Mouse (Mus musculus) liver, postnatal 0 days (tissue): Measurements from ENCODE around the gene Cfap20. TPM values are rescaled to one million over a fixed set of nuclear protein-coding genes. Genes with fewer than 3 reads are reported as not detected.

Experiments used
- ATAC-seq: fragments of 200-750 bp; cut with Nextera tagmentation; 2 replicates; pipeline ENCODE4 v1.8.0; 2017; ENCODE audit warnings: mild to moderate bottlenecking, moderate library complexity
- DNase-seq: peaks from one replicate; pipeline ENCODE4 v3.0.0-alpha.2; 2016
- H3K27ac ChIP-seq: fragments of 300-500 bp; sonication (generic); 2 replicates; pipeline ENCODE4 v1.5.1; 2014; ENCODE audit warnings: antibody characterized with exemption, moderate library complexity, mild to moderate bottlenecking, low read depth
- H3K27me3 ChIP-seq: fragments of 300-500 bp; sonication (generic); 2 replicates; pipeline ENCODE4 v1.6.1; 2014; ENCODE audit warnings: low read length, control low read depth, mixed read lengths; ENCODE audit not compliant: insufficient read depth
- H3K36me3 ChIP-seq: fragments of 300-500 bp; sonication (generic); replicated peaks from 2 replicates; pipeline ENCODE4 v1.6.1; 2014; ENCODE audit warnings: mild to moderate bottlenecking, control low read depth, low read length, moderate library complexity, mixed read lengths; ENCODE audit not compliant: insufficient read depth
- H3K4me1 ChIP-seq: fragments of 300-500 bp; sonication (generic); 2 replicates; pipeline ENCODE4 v1.6.1; 2014; ENCODE audit warnings: antibody characterized with exemption, mild to moderate bottlenecking, control low read depth; ENCODE audit not compliant: insufficient read depth
- H3K4me2 ChIP-seq: fragments of 300-500 bp; sonication (generic); 2 replicates; pipeline ENCODE4 v1.6.1; 2014; ENCODE audit warnings: low read depth, mild to moderate bottlenecking, low read length, moderate library complexity, mixed read lengths
- H3K4me3 ChIP-seq: fragments of 300-500 bp; sonication (generic); 2 replicates; pipeline ENCODE4 v1.5.1; 2014; ENCODE audit warnings: low read depth, low read length
- H3K9ac ChIP-seq: fragments of 300-500 bp; sonication (generic); replicated peaks from 2 replicates; pipeline ENCODE4 v1.6.1; 2014; ENCODE audit warnings: mild to moderate bottlenecking, moderate library complexity
- H3K9me3 ChIP-seq: fragments of 300-500 bp; sonication (generic); 2 replicates; pipeline ENCODE4 v1.6.1; 2016; ENCODE audit warnings: mild to moderate bottlenecking, control low read depth, low read length, mixed read lengths
- CTCF ChIP-seq: sonication (generic); IDR thresholded peaks from 2 replicates; pipeline ENCODE4 v1.5.1; 2016; ENCODE audit warnings: antibody characterized with exemption, low read depth
- EP300 ChIP-seq: IDR thresholded peaks from 2 replicates; pipeline ENCODE4 v1.6.1; 2016; ENCODE audit warnings: antibody characterized with exemption, low read depth, mild to moderate bottlenecking
- WGBS: fragments of 180-500 bp; shearing (Covaris S2); extraction: QIAGEN DNeasy Blood & Tissue Kit; methylation state at CpG from one replicate; pipeline ENCODE4 v1.1.7; 2014; ENCODE audit not compliant: insufficient replicate concordance; 5-methylcytosine and 5-hydroxymethylcytosine counted together
- polyA plus RNA-seq: library from polyadenylated mRNA; unstranded; fragments of >200 nt; fragmentation: Nextera tagmentation; extraction: Ambion mirVana; gene quantifications from 2 replicates; pipeline ENCODE4 v1.2.1, GENCODE M21; 2015

Gene Cfap20
- polyA plus RNA-seq, 1 experiment from 2014 or later, result 33.1 TPM

- ATAC-seq (0 out of 2 replicates have a peak, but pooled peaks have one; percentile 23), DNase-seq (no peak)
- WGBS, result 26% methylated on average over 5 of the region's 5 CpGs
These were observed 42.1 kb downstream of the Cfap20 start for GRCm38 (mm10) chr8:95392604-95393003.

DNA sequence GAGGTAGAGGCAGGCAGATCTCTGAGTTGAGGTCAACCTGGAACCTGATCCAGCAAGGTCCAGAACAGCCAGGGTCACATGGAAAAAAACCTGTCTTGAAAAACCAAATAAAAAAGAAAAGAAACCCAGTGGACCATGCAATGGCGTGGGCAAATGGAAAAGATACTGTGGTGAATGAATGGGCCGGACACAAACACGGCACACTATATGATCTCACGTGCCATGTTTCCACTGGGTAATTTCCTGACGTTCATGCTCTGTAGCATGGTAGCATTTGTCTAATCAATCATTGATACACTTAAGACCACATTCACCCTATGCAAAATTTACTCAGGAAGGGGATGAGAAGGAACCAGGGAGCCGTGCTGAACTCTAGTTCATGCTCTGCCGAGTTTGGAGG is 43.6 kb downstream of the Cfap20 start:
- 0 out of 2 replicates have a peak, but pooled peaks cover 3% of the 10 kb centered on the region for H3K4me1 ChIP-seq
- H3K9ac ChIP-seq, result no peak overlapping the region
- H3K4me3 ChIP-seq, result no peak overlapping the region
- no peaks in the 10 kb centered on the region for H3K36me3 ChIP-seq
- H3K27ac ChIP-seq, result no peak overlapping the region
- H3K27me3 ChIP-seq, result no peaks in the 10 kb centered on the region
- no peak for TF ChIP-seq CTCF
- WGBS, result 54% methylated on average over 7 of the region's 7 CpGs
- H3K9me3 ChIP-seq, result no peaks in the 10 kb centered on the region
- H3K4me2 ChIP-seq, result no peak overlapping the region
- ATAC-seq, result no peak
- no peak for DNase-seq

More at GRCm38 (mm10) chr8:95392604-95393003, 42.1 kb downstream of the Cfap20 start:
- Histone ChIP-seq H3K27me3 (no peaks in the 10 kb centered on the region), H3K27ac (peak overlapping the region; percentile 34; the same call in 1 of the 2 replicates), H3K4me1 (peaks cover 3% of the 10 kb centered on the region; the same call in 1 of the 2 replicates), H3K9me3 (no peaks in the 10 kb centered on the region), H3K4me2 (no peak overlapping the region), H3K4me3 (no peak overlapping the region), H3K9ac (no peak overlapping the region), H3K36me3 (no peaks in the 10 kb centered on the region)
- TF ChIP-seq CTCF (no peak), EP300 (no peak)

GRCm38 (mm10) chr8:95390312-95390711 is 44.4 kb downstream of the Cfap20 start:
- Histone ChIP-seq H3K9ac (no peak overlapping the region), H3K4me2 (no peak overlapping the region), H3K4me3 (no peak overlapping the region), H3K9me3 (no peaks in the 10 kb centered on the region), H3K36me3 (no peaks in the 10 kb centered on the region), H3K27ac (no peak overlapping the region), H3K27me3 (no peaks in the 10 kb centered on the region), H3K4me1 (0 out of 2 replicates have a peak, but pooled peaks cover 3% of the 10 kb centered on the region)
- TF ChIP-seq EP300 (no peak), CTCF (no peak)
- no peak for DNase-seq
- WGBS, result 22% methylated on average over 4 of the region's 4 CpGs
- ATAC-seq, result no peak

GRCm38 (mm10) chr8:95387936-95388335 is 46.7 kb downstream of the Cfap20 start:
- Histone ChIP-seq H3K36me3 (no peaks in the 10 kb centered on the region), H3K4me1 (0 out of 2 replicates have a peak, but pooled peaks cover 3% of the 10 kb centered on the region), H3K27me3 (no peaks in the 10 kb centered on the region), H3K9me3 (no peaks in the 10 kb centered on the region), H3K27ac (no peak overlapping the region), H3K9ac (no peak overlapping the region), H3K4me2 (no peak overlapping the region), H3K4me3 (no peak overlapping the region)
- ATAC-seq (no peak), DNase-seq (no peak)
- TF ChIP-seq EP300 (no peak), CTCF (no peak)
- WGBS, result 79% methylated on average over 7 of the region's 7 CpGs

DNA sequence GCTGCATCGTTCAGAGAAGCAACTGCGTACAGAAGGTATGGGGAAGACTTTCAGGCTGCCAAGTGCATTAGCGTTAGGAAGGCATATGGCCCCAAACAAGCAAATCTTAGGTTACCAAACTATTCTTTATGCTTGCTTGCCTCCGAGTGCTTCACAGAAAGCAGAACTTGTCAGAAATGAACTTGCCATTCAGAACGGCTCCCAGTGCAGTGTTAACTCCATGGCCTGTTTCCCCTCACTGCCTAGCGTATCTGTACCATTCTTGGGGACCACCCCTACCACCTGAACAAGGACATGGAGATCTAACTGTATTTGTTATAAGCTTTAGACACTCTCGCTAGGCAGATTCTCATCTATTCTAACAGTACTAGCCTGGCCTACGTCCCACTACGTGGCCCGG is 47.4 kb downstream of the Cfap20 start:
- ATAC-seq, result no peak
- Histone ChIP-seq H3K4me1 (0 out of 2 replicates have a peak, but pooled peaks cover under 1% of the 10 kb centered on the region), H3K4me2 (no peak overlapping the region), H3K27ac (no peak overlapping the region), H3K9ac (no peak overlapping the region), H3K9me3 (no peaks in the 10 kb centered on the region), H3K4me3 (no peak overlapping the region), H3K36me3 (no peaks in the 10 kb centered on the region), H3K27me3 (no peaks in the 10 kb centered on the region)
- 79% methylated on average over 10 of the region's 10 CpGs for WGBS
- TF ChIP-seq CTCF, result no peak
- TF ChIP-seq EP300, result no peak
- DNase-seq, result no peak

DNA sequence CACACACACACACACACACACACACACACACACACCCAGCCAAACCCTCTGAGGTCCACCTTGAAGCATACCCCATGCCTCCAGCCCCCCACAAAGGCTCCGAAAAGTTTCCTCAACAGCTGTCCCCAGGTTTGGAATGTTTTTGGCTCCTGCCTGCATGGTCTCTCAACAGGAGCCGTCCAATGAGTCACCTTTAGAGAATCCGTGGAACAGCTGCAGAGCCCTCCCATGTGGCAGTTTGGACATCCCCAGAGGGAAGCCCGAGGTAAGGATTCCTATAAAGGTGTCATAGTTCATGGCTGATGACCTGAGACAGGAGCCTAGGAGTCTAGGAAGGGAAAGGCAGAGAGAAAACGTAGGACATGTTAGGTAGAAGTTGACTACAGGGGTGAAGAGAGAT is 48.6 kb downstream of the Cfap20 start:
- Histone ChIP-seq H3K36me3 (no peaks in the 10 kb centered on the region), H3K4me1 (no peaks in the 10 kb centered on the region), H3K4me2 (no peak overlapping the region), H3K27me3 (no peaks in the 10 kb centered on the region), H3K27ac (no peak overlapping the region), H3K9me3 (no peaks in the 10 kb centered on the region), H3K4me3 (no peak overlapping the region), H3K9ac (no peak overlapping the region)
- WGBS, result 68% methylated on average over 5 of the region's 5 CpGs
- TF ChIP-seq EP300, result no peak
- TF ChIP-seq CTCF, result no peak
- ATAC-seq (no peak), DNase-seq (no peak)

GRCm38 (mm10) chr8:95384501-95384900 is 50.2 kb downstream of the Cfap20 start:
- ATAC-seq, result no peak
- TF ChIP-seq EP300 (no peak), CTCF (no peak)
- DNase-seq, result no peak
- H3K9ac ChIP-seq, result no peak overlapping the region
- no peak overlapping the region for H3K4me2 ChIP-seq
- H3K4me1 ChIP-seq, result no peaks in the 10 kb centered on the region
- no peak overlapping the region for H3K27ac ChIP-seq
- 69% methylated on average over 3 of the region's 3 CpGs for WGBS
- H3K27me3 ChIP-seq, result no peaks in the 10 kb centered on the region
- H3K9me3 ChIP-seq, result no peaks in the 10 kb centered on the region
- H3K36me3 ChIP-seq, result no peaks in the 10 kb centered on the region
- H3K4me3 ChIP-seq, result no peak overlapping the region
